Mouse (Mus musculus): ENCODE data around the gene Fgg.
A peak's percentile ranks its signal among the peaks of the same experiment; 100 is the strongest.

Fgg gene

GRCm38 (mm10) chr3:83007557-83007956 lies at the start of gene Fgg:
Fgg (plus strand) TSS chr3:83007724.
- no peak for DNase-seq (ENCODE audit: low read depth, low spot score)

GRCm38 (mm10) chr3:82971046-82971445 lies 36.5 kb upstream of the Fgg start:
- no peak for DNase-seq (ENCODE audit: low read depth, low spot score)

DNA sequence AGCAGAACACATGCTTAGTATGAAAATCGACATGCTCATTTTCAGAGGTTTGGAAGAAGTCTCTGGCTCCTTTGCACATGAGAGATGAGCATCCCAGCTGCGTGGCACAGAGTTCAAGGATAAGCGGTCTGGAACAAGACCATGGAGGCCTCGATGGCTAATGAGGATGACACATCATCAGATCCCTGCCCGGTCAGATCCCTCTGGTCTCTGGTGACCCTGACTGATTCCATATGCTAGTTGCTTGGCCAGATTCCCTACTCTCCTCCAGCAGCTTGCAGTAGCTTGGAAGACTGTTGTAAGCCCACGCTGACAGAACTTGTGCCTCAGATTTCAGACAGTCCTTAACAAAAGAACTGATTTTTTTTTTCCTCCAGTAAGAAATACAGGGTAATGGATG lies 26.7 kb upstream of the Fgg start:
- DNase-seq (ENCODE audit: low read depth, low spot score): no peak

- no peak for DNase-seq (ENCODE audit: low read depth, low spot score)
Measured at GRCm38 (mm10) chr3:82981861-82982260, 25.7 kb upstream of the Fgg start.

GRCm38 (mm10) chr3:82984840-82985239 lies 22.7 kb upstream of the Fgg start:
- DNase-seq (ENCODE audit: low read depth, low spot score): no peak

GRCm38 (mm10) chr3:82991963-82992362 lies 15.6 kb upstream of the Fgg start:
- DNase-seq (ENCODE audit: low read depth, low spot score): no peak

GRCm38 (mm10) chr3:82992956-82993355 lies 14.6 kb upstream of the Fgg start:
- DNase-seq (ENCODE audit: low read depth, low spot score): no peak

DNA sequence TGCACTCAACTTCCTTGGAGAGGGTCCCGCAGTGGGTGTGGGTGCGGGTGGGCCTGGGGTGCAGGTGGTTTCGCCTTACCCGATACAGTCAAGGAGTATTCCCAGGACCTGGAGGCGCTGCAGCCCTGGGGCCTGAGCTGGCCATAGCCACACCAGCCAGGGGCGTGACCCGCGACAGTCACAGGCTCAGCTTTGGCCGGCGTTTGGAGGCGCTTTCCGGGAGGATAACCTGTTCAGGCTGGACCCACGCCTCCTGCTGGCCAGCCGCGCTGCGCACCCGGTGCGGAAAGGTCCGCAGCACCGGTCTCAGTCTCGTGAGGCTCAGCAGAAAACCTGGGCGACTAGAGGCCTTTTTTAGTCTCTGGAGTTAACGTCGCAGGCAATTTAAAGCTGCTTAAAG lies 12.2 kb upstream of the Fgg start:
- DNase-seq (ENCODE audit: low read depth, low spot score): peak; percentile 67

GRCm38 (mm10) chr3:82996656-82997055 lies 10.9 kb upstream of the Fgg start:
- DNase-seq (ENCODE audit: low read depth, low spot score): peak; percentile 55

DNA sequence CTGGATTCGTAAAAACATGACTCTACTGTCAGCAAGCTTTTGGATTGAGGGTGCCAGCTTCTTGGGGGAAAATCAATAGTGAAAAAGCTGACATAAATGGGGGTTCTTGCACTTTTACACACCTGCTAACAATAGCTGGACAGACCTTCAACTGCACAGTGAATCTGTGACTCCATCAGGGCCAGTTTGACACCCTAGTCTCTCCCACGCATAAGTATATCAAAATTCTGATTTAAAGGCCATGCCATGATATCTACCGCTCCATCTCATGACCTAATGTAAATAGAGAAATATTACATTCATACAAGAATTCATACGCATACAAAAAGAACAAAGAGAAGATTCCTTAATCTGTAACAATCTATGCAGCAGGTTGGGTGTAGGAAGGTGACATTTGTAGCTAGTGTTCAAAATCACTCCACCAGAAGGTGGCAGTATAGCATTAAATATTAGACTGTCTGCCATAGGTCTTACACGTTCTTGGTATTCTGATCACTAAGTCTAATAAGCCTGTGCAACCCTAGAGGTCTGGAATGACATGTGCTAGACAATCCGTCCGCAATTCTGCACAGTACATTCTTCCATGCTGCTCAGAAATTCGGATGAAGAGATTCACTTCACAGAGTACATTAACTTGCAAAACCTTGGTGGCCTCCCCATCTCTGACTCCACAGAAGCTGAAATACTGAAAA lies 8.6 kb upstream of the Fgg start:
- peak; percentile 74 for DNase-seq (ENCODE audit: low read depth, low spot score)

- DNase-seq (ENCODE audit: low read depth, low spot score): no peak
Measured at GRCm38 (mm10) chr3:82999995-83000394, 7.5 kb upstream of the Fgg start.

DNA sequence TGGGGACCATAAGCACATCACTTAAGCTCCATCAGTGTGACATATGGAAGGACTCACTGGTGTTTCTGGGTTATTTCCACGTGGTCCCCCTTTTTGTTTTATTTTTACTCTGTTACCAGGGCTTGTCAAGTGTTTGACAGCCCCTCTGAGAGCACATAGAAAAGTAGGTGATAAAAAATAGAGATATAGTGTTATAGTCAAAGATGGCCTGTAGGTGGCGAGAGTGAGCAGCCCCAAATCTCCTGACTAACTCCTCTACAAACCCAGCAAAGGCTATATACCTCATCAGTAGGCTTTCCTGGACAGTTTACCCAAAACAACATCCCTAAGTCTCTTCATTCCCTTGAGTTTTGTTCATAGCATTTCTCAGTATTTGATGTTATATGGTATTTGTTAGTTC lies 5.3 kb upstream of the Fgg start:
- DNase-seq (ENCODE audit: low read depth, low spot score): peak; percentile 73

DNA sequence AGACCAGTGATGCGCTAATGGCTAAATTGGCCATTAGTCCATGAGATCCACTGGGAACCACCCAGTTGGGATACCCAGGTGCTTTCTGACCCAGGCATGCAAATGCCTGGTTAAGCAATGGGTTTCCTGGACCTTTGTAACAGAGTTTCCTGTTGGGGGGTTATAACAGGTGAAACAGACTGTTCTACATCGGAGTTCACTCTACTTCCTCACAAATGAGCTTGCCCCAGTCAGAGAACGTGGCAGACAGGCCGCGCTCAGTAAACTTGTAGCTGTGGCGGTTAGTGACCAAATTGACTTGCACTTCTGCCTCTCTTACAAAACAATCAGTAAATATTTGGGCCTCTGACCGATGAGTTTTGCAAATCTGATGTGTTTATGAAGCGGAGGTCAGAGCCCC lies 4.5 kb upstream of the Fgg start:
- DNase-seq (ENCODE audit: low read depth, low spot score): no peak

DNA sequence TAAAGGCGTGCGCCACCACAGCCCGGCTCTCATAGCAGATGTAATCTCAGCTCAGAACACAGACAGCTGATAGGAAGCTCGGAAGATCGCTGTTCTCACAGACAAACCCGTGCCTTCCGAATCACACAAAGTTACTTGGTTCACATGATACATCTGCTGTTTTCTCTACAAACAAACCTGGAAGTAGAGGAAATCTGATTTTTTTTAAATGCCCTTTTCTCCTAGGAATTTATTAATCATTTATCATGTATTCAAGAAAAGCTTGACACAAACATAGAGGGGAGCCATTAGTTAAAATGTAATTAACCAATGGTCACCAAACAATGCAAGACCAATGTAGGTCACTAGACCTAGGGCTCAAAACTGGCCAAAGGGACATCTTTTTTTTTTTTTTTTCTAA lies 2.7 kb upstream of the Fgg start:
- no peak for DNase-seq (ENCODE audit: low read depth, low spot score)

DNA sequence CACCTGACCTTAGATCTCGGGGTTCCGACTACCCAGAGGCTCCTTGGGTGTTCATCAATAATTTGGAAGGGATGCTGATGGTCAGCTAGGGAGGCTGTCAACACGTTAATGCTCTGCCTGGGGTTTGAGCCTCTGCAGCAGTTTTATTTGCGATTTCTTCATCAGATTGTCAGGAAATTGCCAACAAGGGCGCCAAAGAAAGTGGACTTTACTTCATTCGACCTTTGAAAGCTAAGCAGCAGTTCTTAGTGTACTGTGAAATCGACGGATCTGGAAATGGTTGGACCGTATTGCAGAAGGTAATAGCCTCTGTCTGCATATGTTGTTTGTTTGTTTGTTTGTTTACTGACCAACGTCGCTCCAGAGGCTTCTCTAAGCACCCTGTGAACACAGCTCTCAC lies 2.8 kb downstream of the Fgg start:
- no peak for DNase-seq (ENCODE audit: low read depth, low spot score)

GRCm38 (mm10) chr3:83011136-83011535 lies 3.6 kb downstream of the Fgg start:
- DNase-seq (ENCODE audit: low read depth, low spot score): no peak

- no peak for DNase-seq (ENCODE audit: low read depth, low spot score)
Measured at GRCm38 (mm10) chr3:83011565-83011964, 4.0 kb downstream of the Fgg start.

DNA sequence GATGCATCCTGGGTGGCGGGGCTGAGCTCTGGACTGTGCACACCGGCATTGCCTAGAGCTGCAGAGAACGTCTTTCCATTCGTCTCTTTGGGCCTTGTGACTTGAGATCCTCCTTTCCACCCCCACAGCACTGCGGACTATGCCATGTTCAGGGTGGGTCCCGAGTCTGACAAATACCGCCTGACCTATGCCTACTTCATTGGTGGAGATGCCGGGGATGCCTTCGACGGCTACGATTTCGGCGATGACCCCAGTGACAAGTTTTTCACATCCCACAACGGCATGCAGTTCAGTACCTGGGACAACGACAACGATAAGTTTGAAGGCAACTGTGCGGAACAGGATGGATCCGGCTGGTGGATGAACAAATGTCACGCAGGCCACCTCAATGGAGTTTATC lies 5.1 kb downstream of the Fgg start:
- DNase-seq (ENCODE audit: low read depth, low spot score): no peak

DNA sequence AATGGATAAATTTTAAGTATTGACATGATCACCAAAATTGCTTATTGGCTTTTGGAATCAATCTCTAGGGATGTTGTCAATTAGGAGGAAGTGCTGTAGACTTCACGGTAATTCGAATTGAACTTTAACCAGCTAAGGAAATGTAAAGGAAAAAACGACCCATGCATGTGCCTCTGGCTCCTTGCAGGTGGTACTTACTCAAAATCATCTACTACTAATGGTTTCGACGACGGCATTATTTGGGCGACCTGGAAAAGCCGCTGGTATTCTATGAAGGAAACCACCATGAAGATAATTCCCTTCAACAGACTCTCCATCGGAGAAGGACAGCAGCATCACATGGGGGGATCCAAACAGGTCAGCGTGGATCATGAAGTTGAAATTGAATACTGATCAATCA lies 6.4 kb downstream of the Fgg start:
- no peak for DNase-seq (ENCODE audit: low read depth, low spot score)

- DNase-seq (ENCODE audit: low read depth, low spot score): no peak
Measured at GRCm38 (mm10) chr3:83016236-83016635, 8.7 kb downstream of the Fgg start.

- no peak for DNase-seq (ENCODE audit: low read depth, low spot score)
Measured at GRCm38 (mm10) chr3:83020387-83020786, 12.9 kb downstream of the Fgg start.

DNA sequence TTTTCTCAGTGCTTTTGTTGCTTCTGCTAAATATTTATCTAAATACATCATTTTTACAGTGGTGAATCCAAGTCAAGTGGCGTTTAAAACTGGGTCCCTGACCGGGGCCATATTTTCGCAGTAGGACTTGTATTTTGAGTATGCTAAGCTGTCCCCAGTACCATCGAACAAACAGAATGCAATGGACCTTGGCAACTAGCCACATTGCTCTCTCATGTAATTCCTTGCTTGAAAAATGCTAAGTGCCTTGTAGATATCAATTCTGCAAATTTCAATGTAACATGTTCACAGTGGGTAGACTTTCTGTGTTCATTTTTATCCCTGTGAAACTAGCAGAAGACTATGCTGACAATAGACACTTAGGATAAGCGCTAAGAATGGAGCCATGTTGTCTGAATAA lies 13.7 kb downstream of the Fgg start:
- DNase-seq (ENCODE audit: low read depth, low spot score): no peak

- no peak for DNase-seq (ENCODE audit: low read depth, low spot score)
Measured at GRCm38 (mm10) chr3:83025036-83025435, 17.5 kb downstream of the Fgg start.
